Mouse (Mus musculus) left cerebral cortex, adult 8-10 months (tissue): ENCODE results near the gene Olfr394. TPM values are rescaled to one million over a fixed set of nuclear protein-coding genes. Genes with fewer than 3 reads are reported as not detected.
"Not testable (repeated sequence)": the region's sequence is repeated elsewhere in the genome, so short reads cannot be mapped to it uniquely, and the experiment has no call there.

Experiments used
- DNase-seq, 2 experiments: peaks; one replicate each; pipeline ENCODE4 v3.0.0; 2022; ENCODE audit warnings: low spot score in 2 of 2
- total RNA-seq, 4 experiments: library from RNA; stranded (reverse); gene quantifications; 2 replicates each; pipeline ENCODE4 v1.2.4; 2022

The Olfr394 gene
- not detected for total RNA-seq

- DNase-seq: no peak
These were observed at the start of gene Olfr394 for GRCm38 (mm10) chr11:73890671-73891070. TSS of gene Olfr394 (minus strand) at chr11:73890771.

GRCm38 (mm10) chr11:73936377-73936776 lies 45.8 kb upstream of the Olfr394 start, which contains the start of gene Olfr23:
TSS of gene Olfr23 (plus strand) at chr11:73936677.
- DNase-seq: no peak

- DNase-seq: not testable (repeated sequence)
These were observed 18.6 kb upstream of the Olfr394 start, which contains the start of gene Olfr395 for GRCm38 (mm10) chr11:73909199-73909598. TSS of gene Olfr395 (minus strand) at chr11:73909299.

- DNase-seq: no peak
These were observed 39.2 kb downstream of the Olfr394 start, which contains the start of gene Olfr393 for GRCm38 (mm10) chr11:73851354-73851753. TSS of gene Olfr393 (minus strand) at chr11:73851454.

Other genes starting within 250 kb of the Olfr394 start
- gene Zfp735, start 202.0 kb downstream of the Olfr394 start, total RNA-seq: not detected
- gene Olfr389, start 110.1 kb downstream of the Olfr394 start, total RNA-seq: not detected
- not detected for gene Olfr390, start 107.8 kb downstream of the Olfr394 start, total RNA-seq
- not detected for gene Olfr391-ps, start 87.7 kb downstream of the Olfr394 start, total RNA-seq
- gene Olfr392, start 73.7 kb downstream of the Olfr394 start, total RNA-seq: not detected
- not detected for gene Olfr393, start 39.3 kb downstream of the Olfr394 start, total RNA-seq
- gene Olfr395, start 18.5 kb upstream of the Olfr394 start, total RNA-seq: not detected
- not detected for gene Olfr23, start 45.9 kb upstream of the Olfr394 start, total RNA-seq
- not detected for gene Olfr397, start 70.0 kb upstream of the Olfr394 start, total RNA-seq
- not detected for gene Olfr398, start 99.6 kb upstream of the Olfr394 start, total RNA-seq
- gene Olfr139, start 165.8 kb upstream of the Olfr394 start, total RNA-seq: not detected
- gene Olfr399, start 165.8 kb upstream of the Olfr394 start, total RNA-seq: not detected
- gene Zfp616, start 179.2 kb upstream of the Olfr394 start, total RNA-seq: not detected
- not detected for gene Olfr401, start 222.9 kb upstream of the Olfr394 start, total RNA-seq